Mouse (Mus musculus): ENCODE data around the gene Thra. TPM values are rescaled to one million over a fixed set of nuclear protein-coding genes. Genes with fewer than 3 reads are reported as not detected.
A peak's percentile ranks its signal among the peaks of the same experiment; 100 is the strongest.

Gene Thra
- total RNA-seq, 2 experiments from 2014 or later, result 90.2 to 91.0 TPM

GRCm38 (mm10) chr11:98762756-98763501 lies 22.5 kb downstream of the Thra start:
- DNase-seq (ENCODE audit: low spot score in 2 of 2), result peak in 1 of 2 experiments; percentile 35

GRCm38 (mm10) chr11:98763502-98763861 lies 23.0 kb downstream of the Thra start:
- no peak for DNase-seq (ENCODE audit: low spot score in 2 of 2)

GRCm38 (mm10) chr11:98764091-98764490 lies 23.7 kb downstream of the Thra start:
- no peak for DNase-seq (ENCODE audit: low spot score in 2 of 2)

- no peak for DNase-seq (ENCODE audit: low spot score in 2 of 2)
Measured at GRCm38 (mm10) chr11:98764746-98765145, 24.3 kb downstream of the Thra start.

- DNase-seq (ENCODE audit: low spot score in 2 of 2), result peak in 1 of 2 experiments; percentile 25
Measured at GRCm38 (mm10) chr11:98765421-98766309, 25.2 kb downstream of the Thra start.

GRCm38 (mm10) chr11:98766346-98766745 lies 25.9 kb downstream of the Thra start:
- no peak for DNase-seq (ENCODE audit: low spot score in 2 of 2)

GRCm38 (mm10) chr11:98766816-98767215 lies 26.4 kb downstream of the Thra start:
- peak in 1 of 2 experiments; percentile 27 for DNase-seq (ENCODE audit: low spot score in 2 of 2)

GRCm38 (mm10) chr11:98767276-98767675 lies 26.8 kb downstream of the Thra start:
- peak in 1 of 2 experiments; percentile 47 for DNase-seq (ENCODE audit: low spot score in 2 of 2)

GRCm38 (mm10) chr11:98767713-98768112 lies 27.3 kb downstream of the Thra start:
- DNase-seq (ENCODE audit: low spot score in 2 of 2), result no peak

- peak in 1 of 2 experiments; percentile 34 for DNase-seq (ENCODE audit: low spot score in 2 of 2)
Measured at GRCm38 (mm10) chr11:98768127-98769006, 27.9 kb downstream of the Thra start.

- DNase-seq (ENCODE audit: low spot score in 2 of 2), result no peak
Measured at GRCm38 (mm10) chr11:98769007-98769954, 28.8 kb downstream of the Thra start.

- DNase-seq (ENCODE audit: low spot score in 2 of 2), result no peak
Measured at GRCm38 (mm10) chr11:98770096-98770975, 29.9 kb downstream of the Thra start.

- peak in 1 of 2 experiments; percentile 22 for DNase-seq (ENCODE audit: low spot score in 2 of 2)
Measured at GRCm38 (mm10) chr11:98771131-98771530, 30.7 kb downstream of the Thra start.

- peak in 1 of 2 experiments; percentile 41 for DNase-seq (ENCODE audit: low spot score in 2 of 2)
Measured at GRCm38 (mm10) chr11:98771844-98772525, 31.5 kb downstream of the Thra start.

- DNase-seq (ENCODE audit: low spot score in 2 of 2), result peak; percentile 67 to 73
Measured at GRCm38 (mm10) chr11:98772667-98773171, 32.3 kb downstream of the Thra start.

- DNase-seq (ENCODE audit: low spot score in 2 of 2), result peak; percentile 99 to 100
Measured at GRCm38 (mm10) chr11:98773635-98774295, 33.3 kb downstream of the Thra start.

- peak in 1 of 2 experiments; percentile 99 for DNase-seq (ENCODE audit: low spot score in 2 of 2)
Measured at GRCm38 (mm10) chr11:98774582-98775347, 34.3 kb downstream of the Thra start, which contains the start of gene Nr1d1. Nr1d1 (minus strand) TSS chr11:98775333.
